Comparison of ENCODE assay signal across 16 mouse cellular contexts in genomic region chr1:34111954-34112353, GRCm38 (mm10).
"Had no signal": no experiment of that assay in that cellular context is flagged by ENCODE, and none has a peak within 500 bp of the region (broad histone marks: within the 10 kb centered on the region; RNA-seq: fewer than 3 reads in every experiment).

No protein-coding gene starts in this region.

- ATAC-seq: liver, postnatal 0 days; lung, postnatal 0 days; midbrain, embryonic 13.5 days; midbrain, embryonic 15.5 days had no signal

- H3K27ac ChIP-seq: lung, embryonic 15.5 days; macrophage; midbrain, embryonic 13.5 days; midbrain, embryonic 15.5 days; neural tube, embryonic 13.5 days; neural tube, embryonic 15.5 days had no signal

- H3K4me1 ChIP-seq: lung, embryonic 15.5 days; megakaryocyte, embryonic 14.5 days had no signal

- H3K4me3 ChIP-seq: lung, embryonic 15.5 days; megakaryocyte, embryonic 14.5 days; midbrain, embryonic 13.5 days; midbrain, embryonic 15.5 days; neural tube, embryonic 13.5 days; neural tube, embryonic 15.5 days had no signal

- DNase-seq: liver, postnatal 0 days; lung, adult 2 months; lung, postnatal 14 days; lung, postnatal 36 days; right cerebral cortex, postnatal 14 days; thymus, adult 18-20 months; thymus, postnatal 14 days; thymus, postnatal 36 days had no signal

- H3K27me3 ChIP-seq: lung, embryonic 15.5 days; megakaryocyte, embryonic 14.5 days; midbrain, embryonic 13.5 days; midbrain, embryonic 15.5 days; neural tube, embryonic 13.5 days; neural tube, embryonic 15.5 days had no signal
